Mouse (Mus musculus): ENCODE results near the gene Spock1. TPM values are rescaled to one million over a fixed set of nuclear protein-coding genes. Genes with fewer than 3 reads are reported as not detected.
A peak's percentile ranks its signal among the peaks of the same experiment; 100 is the strongest.
"Not testable (repeated sequence)": the region's sequence is repeated elsewhere in the genome, so short reads cannot be mapped to it uniquely, and the experiment has no call there.

Spock1 gene
- polyA plus RNA-seq, 1 experiment from 2014 or later, result 1.2 TPM

DNA sequence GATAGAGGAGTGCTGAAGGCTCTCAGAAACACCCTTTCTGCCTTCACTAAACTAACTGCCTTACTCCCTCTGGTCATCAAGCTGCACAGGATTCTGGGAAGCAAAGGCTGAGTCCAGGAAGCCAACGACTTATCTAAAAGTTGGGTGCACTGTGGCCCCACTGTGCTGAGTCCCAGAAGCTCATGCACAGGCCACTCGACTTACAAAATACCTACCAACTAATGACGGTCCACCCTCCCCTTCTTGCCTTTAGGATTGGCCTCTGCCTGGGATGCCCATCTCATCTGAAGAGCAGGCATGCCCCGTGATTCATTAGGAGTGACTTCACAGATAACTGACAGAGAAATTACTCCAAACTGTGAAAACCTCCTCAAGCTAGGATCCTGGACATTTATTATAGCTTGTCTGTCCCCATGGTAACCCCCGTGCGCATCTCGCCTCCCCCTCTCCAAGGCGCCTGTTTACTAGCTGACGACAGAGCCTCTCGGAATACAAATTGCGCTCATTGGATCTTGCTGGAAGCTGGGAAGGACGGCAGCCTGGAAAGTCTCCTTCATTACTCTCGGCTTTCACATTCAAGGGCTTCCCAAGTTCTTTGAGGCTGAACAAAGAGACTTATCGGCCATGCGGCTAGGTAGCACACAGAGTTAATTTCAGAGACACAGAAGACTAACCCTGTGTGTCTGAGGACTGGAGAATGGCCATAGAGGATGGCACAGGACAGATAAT, 312.9 kb downstream of the Spock1 start:
- no peaks in the 10 kb centered on the region for H3K9me3 ChIP-seq
- H3K36me3 ChIP-seq (replicated peaks), result no peaks in the 10 kb centered on the region
- peaks cover 47% of the 10 kb centered on the region for H3K27me3 ChIP-seq (ENCODE audit: poor library complexity, severe bottlenecking)
- peak overlapping the region; percentile 45; the same call in 1 of the 2 replicates for H3K27ac ChIP-seq
- H3K4me1 ChIP-seq, result peaks cover 16% of the 10 kb centered on the region
- DNase-seq (ENCODE audit: extremely low spot score, low spot score), result no peak
- no peak overlapping the region for H3K4me3 ChIP-seq
- 74% methylated on average over 15 of the region's 15 CpGs for WGBS

DNA sequence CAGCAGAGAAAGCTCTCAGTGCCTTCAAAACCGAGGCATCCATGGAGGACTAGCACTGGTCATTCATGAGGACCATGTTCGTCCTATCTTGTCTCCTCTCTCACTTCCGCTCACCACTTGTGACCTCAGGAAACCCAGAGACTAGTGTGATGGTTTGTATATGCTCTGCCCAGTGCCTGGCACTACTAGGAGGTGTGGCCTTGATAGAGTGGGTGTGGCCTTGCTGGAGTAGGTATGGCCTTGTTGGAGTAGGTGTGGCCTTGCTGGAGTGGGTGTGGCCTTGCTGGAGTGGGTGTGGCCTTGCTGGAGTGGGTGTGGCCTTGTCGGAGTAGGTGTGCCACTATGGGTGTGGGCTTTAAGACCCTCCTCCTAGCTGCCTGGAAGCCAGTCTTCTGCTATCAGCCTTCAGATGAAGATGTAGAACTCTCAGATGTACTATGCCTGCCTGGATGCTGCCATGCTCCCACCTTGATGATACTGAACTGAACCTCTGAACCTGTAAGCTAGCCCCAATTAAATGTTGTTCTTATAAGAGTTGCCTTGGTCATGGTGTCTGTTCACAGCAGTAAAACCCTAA, 318.7 kb downstream of the Spock1 start:
- not testable (repeated sequence) for H3K27me3 ChIP-seq (ENCODE audit: poor library complexity, severe bottlenecking); H3K4me3 ChIP-seq; DNase-seq (ENCODE audit: extremely low spot score, low spot score); H3K9me3 ChIP-seq; H3K36me3 ChIP-seq (replicated peaks)
- 90% methylated on average over 4 of the region's 4 CpGs for WGBS
- Histone ChIP-seq H3K4me1 (peaks cover 15% of the 10 kb centered on the region), H3K27ac (peak overlapping the region; percentile 2; the same call in 1 of the 2 replicates)

DNA sequence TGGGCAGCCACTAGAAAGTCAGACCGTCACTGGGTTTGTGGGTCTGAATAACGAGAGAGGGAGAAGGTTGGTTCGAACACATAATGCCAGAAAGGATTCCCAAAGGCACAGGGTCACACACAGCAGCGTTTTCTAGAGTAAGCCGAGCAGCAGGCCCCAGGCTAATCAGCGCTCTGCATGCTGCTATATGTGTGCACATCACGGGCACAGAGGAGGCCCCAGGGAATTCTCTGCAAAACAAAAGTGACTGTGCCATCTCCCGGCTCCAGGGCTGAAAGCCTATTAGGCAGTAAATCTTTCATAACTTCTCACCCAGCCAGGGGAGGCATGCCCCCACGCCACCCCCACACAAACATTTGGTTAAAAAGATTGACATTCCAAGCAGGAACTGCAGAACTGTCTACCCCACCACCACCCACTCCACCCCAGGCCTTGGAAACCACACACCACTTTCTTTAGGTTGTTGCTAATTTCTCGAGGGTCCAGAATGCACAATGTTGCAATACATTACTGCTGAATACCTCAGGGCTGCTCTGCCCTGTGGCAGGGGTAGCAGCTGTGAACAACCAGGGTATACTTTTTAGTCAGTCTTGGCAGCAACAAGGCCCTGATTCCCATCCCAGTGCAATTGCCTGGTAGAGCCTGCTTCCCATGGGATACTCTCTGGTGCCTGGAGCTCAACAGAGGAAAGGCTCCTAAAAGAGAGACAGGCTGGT, 319.4 kb downstream of the Spock1 start:
- Histone ChIP-seq H3K9me3 (no peaks in the 10 kb centered on the region), H3K27ac (peak overlapping the region; percentile 2; the same call in 1 of the 2 replicates), H3K4me1 (peaks cover 12% of the 10 kb centered on the region), H3K27me3 (ENCODE audit: poor library complexity, severe bottlenecking) (0 out of 2 replicates have a peak, but pooled peaks cover 6% of the 10 kb centered on the region), H3K4me3 (no peak overlapping the region), H3K36me3 (replicated peaks) (no peaks in the 10 kb centered on the region)
- WGBS, result 47% methylated on average over 10 of the region's 10 CpGs
- no peak for DNase-seq (ENCODE audit: extremely low spot score, low spot score)

DNA sequence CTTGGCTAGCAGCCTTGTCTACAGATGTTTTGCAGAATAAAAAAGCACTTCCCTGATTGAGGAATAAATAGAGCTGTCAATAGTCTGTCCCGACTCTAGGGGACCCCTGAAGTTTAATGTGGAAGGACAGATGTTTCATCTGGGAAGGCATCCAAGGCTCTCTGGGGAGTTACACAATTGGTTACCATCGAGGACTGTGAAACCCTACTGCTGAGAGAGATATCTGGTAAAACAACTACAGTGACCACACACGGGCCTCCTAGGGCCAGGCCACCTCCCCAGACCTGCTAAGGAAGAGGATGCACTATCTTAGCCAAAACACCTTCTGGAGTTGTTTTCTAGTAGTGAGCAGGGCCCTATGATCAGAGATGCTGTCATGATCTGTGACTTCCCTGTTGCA, 323.0 kb downstream of the Spock1 start:
- Histone ChIP-seq H3K36me3 (replicated peaks) (no peaks in the 10 kb centered on the region), H3K27ac (no peak overlapping the region), H3K4me1 (peaks cover 17% of the 10 kb centered on the region), H3K27me3 (ENCODE audit: poor library complexity, severe bottlenecking) (0 out of 2 replicates have a peak, but pooled peaks cover 6% of the 10 kb centered on the region), H3K9me3 (no peaks in the 10 kb centered on the region), H3K4me3 (no peak overlapping the region)
- 81% methylated on average over 3 of the region's 3 CpGs for WGBS
- no peak for DNase-seq (ENCODE audit: extremely low spot score, low spot score)

DNA sequence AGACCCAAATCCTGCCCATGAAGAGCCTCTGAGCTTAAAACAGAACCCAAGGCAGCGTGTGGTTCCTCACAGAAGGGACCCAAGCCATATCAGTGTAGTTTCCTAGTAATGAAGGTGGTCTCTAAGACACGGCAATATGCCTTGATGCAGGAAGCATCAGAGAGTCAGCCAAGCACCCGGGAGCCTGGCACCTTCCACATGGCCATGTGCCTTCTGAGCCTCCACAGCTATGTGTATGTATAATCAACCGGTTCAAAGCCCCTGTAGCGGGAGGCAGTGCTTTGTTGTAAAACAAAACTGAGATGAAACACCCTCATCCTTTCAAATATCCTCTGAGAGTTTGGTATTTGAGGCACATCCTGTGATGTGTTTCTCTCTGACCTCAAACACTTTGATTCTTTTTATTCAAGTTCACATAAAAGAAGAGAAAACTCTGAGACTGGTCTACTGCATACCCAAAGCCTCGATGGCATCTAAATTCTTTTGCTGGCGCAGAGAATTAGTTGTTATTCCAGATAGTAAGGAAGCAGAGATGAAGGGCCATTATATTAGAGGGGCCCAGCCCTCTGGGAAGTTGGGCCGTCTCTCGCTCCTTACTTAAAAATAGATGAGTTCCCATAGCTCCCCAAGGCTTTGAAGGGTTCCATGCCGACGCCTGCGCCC, 325.7 kb downstream of the Spock1 start:
- no peaks in the 10 kb centered on the region for H3K36me3 ChIP-seq (replicated peaks)
- no peaks in the 10 kb centered on the region for H3K27me3 ChIP-seq (ENCODE audit: poor library complexity, severe bottlenecking)
- WGBS, result 88% methylated on average over 12 of the region's 12 CpGs
- H3K4me1 ChIP-seq, result peaks cover 5% of the 10 kb centered on the region; the same call in 1 of the 2 replicates
- no peaks in the 10 kb centered on the region for H3K9me3 ChIP-seq
- H3K4me3 ChIP-seq, result no peak overlapping the region
- DNase-seq (ENCODE audit: extremely low spot score, low spot score), result no peak
- H3K27ac ChIP-seq, result no peak overlapping the region

DNA sequence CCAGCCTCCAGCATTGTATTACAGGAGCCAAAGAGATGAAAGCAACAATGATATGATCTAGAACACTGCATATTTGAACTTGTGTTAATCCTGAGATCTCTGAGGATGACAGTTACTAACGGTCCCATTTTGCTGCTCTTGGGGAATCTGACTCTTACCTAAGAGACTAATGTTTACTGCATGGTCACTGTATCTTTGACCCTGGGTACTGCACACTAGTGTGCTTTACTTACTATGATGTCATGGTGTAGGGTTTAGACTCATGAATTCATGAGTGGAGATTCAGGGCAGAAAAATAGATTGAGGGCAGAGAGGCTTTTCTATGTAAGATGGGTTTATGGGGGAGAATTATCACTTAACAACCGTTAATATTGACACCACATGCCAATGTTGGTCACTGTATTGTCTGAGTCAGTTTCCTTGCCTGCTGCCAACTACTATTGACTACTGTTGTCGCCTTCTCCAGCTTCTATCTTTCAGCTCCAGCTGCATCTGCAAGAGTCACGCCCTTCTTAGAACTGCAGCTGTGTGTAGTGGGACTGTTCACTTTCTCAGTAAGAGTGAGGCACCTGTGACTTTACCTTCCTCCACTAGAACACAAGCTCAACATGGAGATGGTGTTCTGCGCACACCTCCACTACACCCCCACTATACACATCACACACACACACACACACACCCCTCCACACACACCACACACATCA, 330.4 kb downstream of the Spock1 start:
- 91% methylated on average over 5 of the region's 5 CpGs for WGBS
- no peak for DNase-seq (ENCODE audit: extremely low spot score, low spot score)
- no peaks in the 10 kb centered on the region for H3K36me3 ChIP-seq (replicated peaks)

DNA sequence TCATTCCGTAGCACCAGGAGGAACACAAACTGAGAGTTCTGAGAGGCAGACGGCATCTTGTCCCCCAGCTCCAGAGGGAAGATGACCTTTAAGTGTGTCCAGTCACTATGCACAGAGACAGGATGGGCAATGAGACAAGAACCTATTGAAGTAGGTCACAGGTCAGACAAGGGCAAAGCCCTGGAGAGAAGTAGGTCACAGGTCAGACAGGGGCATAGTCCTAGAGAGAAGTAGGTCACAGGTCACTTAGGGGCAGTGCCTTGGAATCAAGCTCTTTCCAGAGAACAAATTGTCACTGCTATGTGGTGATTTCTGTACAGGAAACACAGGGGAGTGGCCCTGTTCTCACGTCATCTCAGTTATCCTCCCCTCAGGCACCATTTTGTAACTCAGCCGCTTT, 334.6 kb downstream of the Spock1 start:
- no peaks in the 10 kb centered on the region for H3K36me3 ChIP-seq (replicated peaks)
- no peak for DNase-seq (ENCODE audit: extremely low spot score, low spot score)
- no peak overlapping the region for H3K4me3 ChIP-seq
- no peaks in the 10 kb centered on the region for H3K27me3 ChIP-seq (ENCODE audit: poor library complexity, severe bottlenecking)
- H3K4me1 ChIP-seq, result peaks cover 6% of the 10 kb centered on the region; the same call in 1 of the 2 replicates
- H3K27ac ChIP-seq, result no peak overlapping the region
- H3K9me3 ChIP-seq, result no peaks in the 10 kb centered on the region
- 52% methylated on average over 4 of the region's 4 CpGs for WGBS

More for the DNA sequence above, 330.4 kb downstream of the Spock1 start:
- Histone ChIP-seq H3K4me3 (no peak overlapping the region), H3K9me3 (no peaks in the 10 kb centered on the region), H3K4me1 (peaks cover 8% of the 10 kb centered on the region), H3K27me3 (ENCODE audit: poor library complexity, severe bottlenecking) (no peaks in the 10 kb centered on the region), H3K27ac (0 out of 2 replicates have a peak overlapping the region, but pooled peaks have one; percentile 63)

DNA sequence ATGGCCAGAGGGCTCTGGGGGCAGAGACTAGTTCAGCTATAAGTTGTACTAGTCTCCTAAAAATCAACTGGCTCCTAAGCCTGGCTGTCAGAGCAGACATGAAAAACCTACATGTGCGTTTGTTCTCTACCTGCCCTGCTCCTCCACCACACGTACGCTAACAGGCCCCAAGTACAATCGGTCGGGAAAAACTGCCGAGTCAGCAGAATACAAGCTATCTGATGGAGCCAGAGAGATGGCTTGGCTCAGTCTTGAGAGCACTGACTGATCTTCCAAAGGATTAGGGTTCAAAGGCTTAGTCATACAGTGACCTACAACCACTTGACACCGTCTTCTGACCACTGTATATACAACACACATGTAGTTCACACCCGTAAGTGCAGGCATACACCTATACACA, 339.7 kb downstream of the Spock1 start:
- WGBS, result 95% methylated on average over 8 of the region's 8 CpGs
- Histone ChIP-seq H3K36me3 (replicated peaks) (no peaks in the 10 kb centered on the region), H3K27ac (no peak overlapping the region), H3K27me3 (ENCODE audit: poor library complexity, severe bottlenecking) (no peaks in the 10 kb centered on the region), H3K9me3 (no peaks in the 10 kb centered on the region), H3K4me3 (no peak overlapping the region), H3K4me1 (peaks cover 3% of the 10 kb centered on the region; the same call in 1 of the 2 replicates)
- DNase-seq (ENCODE audit: extremely low spot score, low spot score), result no peak

DNA sequence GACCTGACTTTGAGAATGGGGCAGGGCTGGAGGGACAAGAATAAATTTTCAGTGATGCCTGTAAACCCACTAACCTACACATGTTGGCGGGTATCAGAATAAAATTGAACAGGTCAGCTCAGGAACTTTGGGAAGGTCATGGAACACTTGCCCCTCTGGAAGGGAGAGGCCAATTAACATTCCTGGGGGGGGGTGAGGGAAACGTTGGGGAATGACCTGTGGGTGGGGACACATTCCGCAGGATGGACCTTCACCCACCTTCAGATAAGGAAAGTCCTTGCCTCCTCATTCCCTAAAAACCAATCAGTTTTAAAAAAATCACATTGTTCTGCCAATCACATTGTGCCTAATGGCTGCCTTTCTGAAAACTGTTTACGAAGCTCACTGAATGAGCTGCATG, 352.9 kb downstream of the Spock1 start:
- peaks cover 11% of the 10 kb centered on the region; the same call in 1 of the 2 replicates for H3K4me1 ChIP-seq
- WGBS, result 69% methylated on average over 4 of the region's 4 CpGs
- H3K36me3 ChIP-seq (replicated peaks), result no peaks in the 10 kb centered on the region
- H3K9me3 ChIP-seq, result no peaks in the 10 kb centered on the region
- no peaks in the 10 kb centered on the region for H3K27me3 ChIP-seq (ENCODE audit: poor library complexity, severe bottlenecking)
- DNase-seq (ENCODE audit: extremely low spot score, low spot score), result no peak
- no peak overlapping the region for H3K27ac ChIP-seq
- no peak overlapping the region for H3K4me3 ChIP-seq

DNA sequence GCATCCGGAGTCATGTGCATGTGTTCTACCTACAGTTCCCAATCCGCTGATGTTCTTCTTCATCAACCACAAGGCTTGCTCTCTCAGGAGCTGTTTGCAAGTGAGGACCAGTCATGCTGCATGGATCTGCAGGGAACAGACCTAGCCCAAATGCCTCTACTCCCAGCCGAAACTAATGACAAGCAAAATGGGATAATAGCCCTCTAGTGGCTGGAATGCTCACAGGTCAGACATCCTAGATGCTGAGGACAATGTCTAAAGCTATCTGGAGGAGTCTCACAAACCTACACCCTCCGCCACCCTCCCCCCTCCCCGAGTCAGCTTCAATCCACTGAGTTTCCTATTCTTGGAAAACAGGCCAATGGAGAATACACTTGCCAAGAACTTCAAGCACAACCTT, 358.4 kb downstream of the Spock1 start:
- peak; percentile 43 for DNase-seq (ENCODE audit: extremely low spot score, low spot score)
- 23% methylated on average over 5 of the region's 5 CpGs for WGBS
- no peak overlapping the region for H3K27ac ChIP-seq

DNA sequence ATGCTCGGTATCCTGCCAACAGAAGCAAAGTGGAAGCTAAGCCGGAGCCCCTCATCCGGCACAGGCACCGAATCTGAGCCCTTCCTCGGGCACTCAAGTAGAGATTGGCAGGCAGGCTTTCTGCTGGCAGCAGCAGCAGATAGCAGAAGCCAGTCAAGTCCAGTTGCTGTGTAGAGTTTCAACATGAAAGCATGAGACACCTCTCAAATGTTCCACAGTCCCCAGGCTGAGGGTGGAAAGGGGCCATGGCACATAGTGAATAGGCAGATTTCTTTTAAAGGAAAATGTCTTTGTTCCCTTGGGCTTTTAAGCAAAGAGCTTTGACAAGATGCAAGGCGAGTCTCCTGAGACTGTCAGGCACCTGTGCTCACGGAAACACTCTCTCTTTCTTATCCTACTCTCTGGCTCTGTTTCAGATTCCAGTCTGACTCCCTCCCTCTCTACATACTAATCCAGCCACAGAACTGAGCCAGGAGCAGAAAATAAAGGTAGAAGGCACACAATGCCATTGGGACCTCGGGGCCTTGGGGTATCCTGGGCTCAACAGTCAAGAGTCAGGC, 371.1 kb downstream of the Spock1 start:
- Histone ChIP-seq H3K27me3 (ENCODE audit: poor library complexity, severe bottlenecking) (no peaks in the 10 kb centered on the region), H3K4me3 (no peak overlapping the region), H3K36me3 (replicated peaks) (no peaks in the 10 kb centered on the region), H3K27ac (no peak overlapping the region), H3K4me1 (peaks cover 23% of the 10 kb centered on the region), H3K9me3 (no peaks in the 10 kb centered on the region)
- no peak for DNase-seq (ENCODE audit: extremely low spot score, low spot score)
- WGBS, result 82% methylated on average over 8 of the region's 8 CpGs

More for the DNA sequence above, 358.4 kb downstream of the Spock1 start:
- no peaks in the 10 kb centered on the region for H3K9me3 ChIP-seq
- H3K4me1 ChIP-seq, result peaks cover 14% of the 10 kb centered on the region
- H3K36me3 ChIP-seq (replicated peaks), result no peaks in the 10 kb centered on the region
- H3K27me3 ChIP-seq (ENCODE audit: poor library complexity, severe bottlenecking), result no peaks in the 10 kb centered on the region
- no peak overlapping the region for H3K4me3 ChIP-seq

DNA sequence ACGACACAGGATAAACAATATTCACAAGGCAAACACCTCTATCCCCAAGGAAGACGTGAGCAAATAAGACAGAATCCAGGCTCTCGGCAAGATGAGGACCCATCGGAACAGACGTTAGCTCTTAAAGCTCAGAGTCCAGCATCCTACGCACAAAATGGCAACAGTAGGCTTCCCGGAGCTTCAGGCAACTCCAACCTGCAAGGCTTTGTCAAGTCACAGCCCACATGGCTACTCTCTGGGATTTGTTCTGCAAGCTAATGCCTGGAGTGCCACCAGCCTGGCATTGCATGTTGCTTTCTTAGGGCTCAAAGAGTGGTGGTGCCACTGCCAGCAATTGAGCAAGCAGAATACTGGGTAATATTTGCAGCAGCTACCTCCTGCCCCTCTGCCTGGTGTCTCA, 373.8 kb downstream of the Spock1 start:
- Histone ChIP-seq H3K4me3 (no peak overlapping the region), H3K4me1 (peaks cover 13% of the 10 kb centered on the region), H3K27ac (no peak overlapping the region), H3K9me3 (no peaks in the 10 kb centered on the region), H3K27me3 (ENCODE audit: poor library complexity, severe bottlenecking) (peaks cover 5% of the 10 kb centered on the region; the same call in 1 of the 2 replicates), H3K36me3 (replicated peaks) (no peaks in the 10 kb centered on the region)
- 95% methylated on average over 7 of the region's 7 CpGs for WGBS
- no peak for DNase-seq (ENCODE audit: extremely low spot score, low spot score)

All from forebrain, embryonic 10.5 days (tissue).